Mouse (Mus musculus) megakaryocyte, embryonic 14.5 days (primary cell): Measurements from ENCODE around the gene Zfp964. TPM values are rescaled to one million over a fixed set of nuclear protein-coding genes. Genes with fewer than 3 reads are reported as not detected.

Source experiments
- H3K27me3 ChIP-seq: replicated peaks from 2 replicates; pipeline ENCODE3; 2012; ENCODE audit warnings: inconsistent platforms
- H3K36me3 ChIP-seq: replicated peaks from 2 replicates; pipeline ENCODE3; 2012; ENCODE audit warnings: low read length, inconsistent platforms, mixed read lengths
- H3K4me1 ChIP-seq: 2 replicates; pipeline ENCODE4 v1.6.1; 2012; ENCODE audit warnings: inconsistent platforms
- H3K4me3 ChIP-seq: replicated peaks from 2 replicates; pipeline ENCODE3; 2012; ENCODE audit warnings: moderate library complexity, mild to moderate bottlenecking, inconsistent platforms
- H3K9me3 ChIP-seq: 2 replicates; pipeline ENCODE4 v1.6.1; 2012; ENCODE audit warnings: inconsistent platforms
- FLI1 ChIP-seq: IDR thresholded peaks from 2 replicates; pipeline ENCODE4 v1.6.1; 2012; ENCODE audit warnings: low read length, inconsistent platforms, mixed read lengths
- GATA1 ChIP-seq: IDR thresholded peaks from 3 replicates; pipeline ENCODE4 v1.6.1; 2012; ENCODE audit warnings: mixed read lengths, low read length, inconsistent platforms, borderline replicate concordance
- polyA plus RNA-seq: library from polyadenylated mRNA; stranded (reverse); fragments of >175 nt; gene quantifications from 2 replicates; pipeline ENCODE4 v1.2.3, GENCODE M21; 2012; ENCODE audit warnings: low replicate concordance; ENCODE audit not compliant: insufficient read depth

Gene Zfp964
- polyA plus RNA-seq, 1 experiment: not detected

- TF ChIP-seq GATA1 (no peak), FLI1 (no peak)
- peak overlapping the region; percentile 87 for H3K4me3 ChIP-seq
- peaks cover 37% of the 10 kb centered on the region for H3K36me3 ChIP-seq
- H3K4me1 ChIP-seq: peaks cover 32% of the 10 kb centered on the region
- no peaks in the 10 kb centered on the region for H3K9me3 ChIP-seq
- no peaks in the 10 kb centered on the region for H3K27me3 ChIP-seq
Observed at GRCm38 (mm10) chr8:69715366-69715765, 61.1 kb downstream of the Zfp964 start.

Other genes starting within 250 kb of the Zfp964 start
- gene Gm9495, start 200.9 kb upstream of the Zfp964 start, polyA plus RNA-seq: not detected in 2 replicates
- not detected in 2 replicates for gene Gm7697, start 131.5 kb upstream of the Zfp964 start, polyA plus RNA-seq
- gene Zfp868, start 28.9 kb upstream of the Zfp964 start, polyA plus RNA-seq: 0.07 and 1.4 TPM in 2 replicates
- 0.32 TPM in 1 of 2 replicates, not detected in the other for gene Zfp869, start 56.2 kb downstream of the Zfp964 start, polyA plus RNA-seq
- gene Zfp963, start 95.5 kb downstream of the Zfp964 start, polyA plus RNA-seq: 0.22 TPM in 1 of 2 replicates, not detected in the other
- gene Gm20422, start 120.4 kb downstream of the Zfp964 start, polyA plus RNA-seq: not detected in 2 replicates
- gene Atp13a1, start 136.7 kb downstream of the Zfp964 start, polyA plus RNA-seq: 21.5 and 34.8 TPM in 2 replicates
- gene Zfp866, start 136.7 kb downstream of the Zfp964 start, polyA plus RNA-seq: not detected in 2 replicates
- 7.0 and 14.6 TPM in 2 replicates for gene Gmip, start 154.2 kb downstream of the Zfp964 start, polyA plus RNA-seq
- gene Lpar2, start 167.9 kb downstream of the Zfp964 start, polyA plus RNA-seq: 0.08 TPM in 1 of 2 replicates, not detected in the other
- 1.7 TPM in 1 of 2 replicates, not detected in the other for gene Pbx4, start 178.0 kb downstream of the Zfp964 start, polyA plus RNA-seq
- 0.20 TPM in 1 of 2 replicates, not detected in the other for gene Cilp2, start 233.2 kb downstream of the Zfp964 start, polyA plus RNA-seq
- gene Tssk6, start 247.7 kb downstream of the Zfp964 start, polyA plus RNA-seq: 1.3 and 5.3 TPM in 2 replicates
- gene Ndufa13, start 248.1 kb downstream of the Zfp964 start, polyA plus RNA-seq: 31.7 and 195 TPM in 2 replicates
- 4.7 and 13.7 TPM in 2 replicates for gene Yjefn3, start 248.2 kb downstream of the Zfp964 start, polyA plus RNA-seq